Mouse (Mus musculus) heart, embryonic 13.5 days (tissue): ENCODE measurements at regions not wholly inside any gene's neighbourhood (a gene's known extent, or its start where the extent isn't known, plus 50 kb on each side); places are given as distances from the start of the nearest gene placed in this dataset.

Experiments used
- ATAC-seq: fragments of 200-750 bp; cut with Nextera tagmentation; 2 replicates; pipeline ENCODE4 v1.8.0; 2017; ENCODE audit warnings: moderate TSS enrichment; ENCODE audit not compliant: insufficient number of reproducible peaks, low FRiP score, low TSS enrichment; ENCODE audit errors: extremely low read depth
- H3K27ac ChIP-seq: fragments of 300-500 bp; sonication (generic); replicated peaks from 2 replicates; pipeline ENCODE4 v1.5.1; 2015; ENCODE audit warnings: moderate library complexity, mild to moderate bottlenecking, inconsistent platforms
- H3K27me3 ChIP-seq: fragments of 300-500 bp; sonication (generic); replicated peaks from 2 replicates; pipeline ENCODE4 v1.6.1; 2015; ENCODE audit warnings: mild to moderate bottlenecking, inconsistent platforms
- H3K36me3 ChIP-seq: fragments of 300-500 bp; sonication (generic); 2 replicates; pipeline ENCODE4 v1.6.1; 2015; ENCODE audit warnings: mild to moderate bottlenecking, inconsistent platforms
- H3K4me1 ChIP-seq: fragments of 300-500 bp; sonication (generic); 2 replicates; pipeline ENCODE4 v1.6.1; 2015; ENCODE audit warnings: inconsistent platforms
- H3K4me2 ChIP-seq: fragments of 300-500 bp; sonication (generic); 2 replicates; pipeline ENCODE4 v1.6.1; 2015; ENCODE audit warnings: inconsistent platforms, mild to moderate bottlenecking, moderate library complexity
- H3K4me3 ChIP-seq: fragments of 300-500 bp; sonication (generic); 2 replicates; pipeline ENCODE4 v1.5.1; 2015; ENCODE audit warnings: moderate library complexity, mild to moderate bottlenecking, inconsistent platforms
- H3K9ac ChIP-seq: fragments of 300-500 bp; sonication (generic); 2 replicates; pipeline ENCODE4 v1.6.1; 2015; ENCODE audit warnings: inconsistent platforms, mild to moderate bottlenecking, moderate library complexity
- H3K9me3 ChIP-seq: fragments of 300-500 bp; sonication (generic); 2 replicates; pipeline ENCODE4 v1.6.1; 2016; ENCODE audit warnings: inconsistent platforms
- WGBS: fragments of 180-500 bp; shearing (Covaris S2); methylation state at CpG from one replicate; pipeline ENCODE4 v1.1.7; 2015; ENCODE audit warnings: mixed read lengths; 5-methylcytosine and 5-hydroxymethylcytosine counted together

DNA sequence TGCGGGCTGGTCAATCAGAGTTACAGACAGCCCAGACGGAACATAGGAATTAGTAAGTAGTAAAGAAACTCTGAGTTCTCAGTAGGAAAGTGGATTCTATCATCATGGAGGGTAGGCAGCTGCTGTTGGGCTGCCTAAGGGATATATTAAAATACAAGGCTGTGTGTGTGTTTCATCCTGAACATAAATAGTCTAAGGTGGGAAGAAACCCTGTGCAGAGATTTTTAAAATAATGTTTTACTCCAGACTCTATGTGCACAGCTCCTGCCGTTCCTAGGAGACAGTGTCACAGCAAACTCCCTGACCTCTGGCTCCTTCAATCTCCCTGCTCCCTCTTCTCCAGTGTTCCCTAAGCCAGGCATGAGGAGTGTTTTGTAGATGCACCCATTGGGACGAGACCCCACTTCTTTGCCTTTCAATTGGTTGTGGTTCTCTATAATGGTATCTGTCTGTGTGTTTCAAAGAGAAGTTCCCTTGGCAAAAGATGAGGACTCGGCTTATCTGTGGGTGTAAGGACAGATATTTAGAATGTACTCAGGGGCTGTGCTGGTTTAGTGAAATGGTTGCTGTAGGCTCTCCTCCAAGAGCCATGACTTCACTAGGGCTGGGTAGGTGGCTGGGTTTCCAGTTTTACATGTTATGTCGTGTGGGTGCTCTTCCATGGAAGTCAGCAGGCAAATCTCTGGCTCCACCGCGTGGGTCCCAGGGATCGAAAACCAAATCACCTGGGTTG is 93.1 kb upstream of the Pcbd1 start:
- no peaks in the 10 kb centered on the region for H3K27me3 ChIP-seq
- ATAC-seq: no peak
- WGBS: 79% methylated on average over 9 of the region's 9 CpGs
- no peaks in the 10 kb centered on the region for H3K4me1 ChIP-seq
- H3K4me2 ChIP-seq: no peak overlapping the region
- peaks cover 11% of the 10 kb centered on the region for H3K9me3 ChIP-seq
- no peak overlapping the region for H3K4me3 ChIP-seq
- no peak overlapping the region for H3K27ac ChIP-seq
- no peaks in the 10 kb centered on the region for H3K36me3 ChIP-seq
- no peak overlapping the region for H3K9ac ChIP-seq

DNA sequence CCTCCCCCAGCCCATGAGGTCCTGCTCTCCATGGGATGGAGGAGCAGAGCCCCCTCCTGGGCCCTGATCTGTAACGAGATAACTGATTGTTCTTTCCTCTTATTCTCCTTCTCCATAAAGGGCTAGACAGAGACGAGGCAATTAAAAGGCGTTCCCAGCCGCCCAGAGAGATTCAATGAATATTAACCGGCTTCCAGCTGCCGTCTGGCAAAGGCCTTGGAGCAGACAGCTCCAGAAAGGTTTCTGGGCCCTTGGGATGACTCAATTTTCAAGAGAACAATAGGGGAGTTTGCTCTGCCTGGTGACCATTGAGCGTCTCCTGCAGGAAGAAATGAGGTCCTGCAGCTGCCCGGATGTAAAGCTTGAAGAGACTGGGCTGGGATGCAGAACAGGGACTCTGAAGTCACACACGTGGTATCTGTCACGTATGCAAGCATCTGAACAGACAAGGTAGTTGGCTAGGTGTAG is 104.0 kb upstream of the Pcbd1 start:
- Histone ChIP-seq H3K27me3 (peaks cover 9% of the 10 kb centered on the region; the same call in 1 of the 2 replicates), H3K9ac (no peak overlapping the region), H3K4me2 (no peak overlapping the region), H3K27ac (no peak overlapping the region), H3K9me3 (no peaks in the 10 kb centered on the region), H3K4me1 (peaks cover 3% of the 10 kb centered on the region; the same call in 1 of the 2 replicates), H3K36me3 (no peaks in the 10 kb centered on the region), H3K4me3 (no peak overlapping the region)
- no peak for ATAC-seq
- WGBS: 14% methylated on average over 10 of the region's 10 CpGs

DNA sequence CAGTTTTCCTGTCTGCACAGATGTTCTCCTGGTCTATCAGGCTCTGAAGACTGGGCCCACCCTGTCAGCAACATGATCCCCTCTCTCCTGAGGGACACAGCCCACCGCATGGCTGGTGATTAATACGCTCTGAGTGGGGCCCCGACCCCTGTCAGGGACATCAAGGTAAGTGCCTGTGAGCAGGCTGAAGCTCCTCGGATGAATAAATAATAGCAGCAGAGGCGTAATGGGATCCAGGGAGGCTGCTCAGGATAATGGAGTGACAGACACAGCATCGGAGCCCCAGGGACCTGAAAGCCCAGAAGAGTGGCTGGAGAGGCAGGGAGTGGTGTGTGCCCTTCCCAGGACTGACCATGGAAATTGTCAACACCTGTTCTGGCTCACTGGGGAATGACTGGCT is 107.4 kb upstream of the Pcbd1 start:
- Histone ChIP-seq H3K36me3 (no peaks in the 10 kb centered on the region), H3K4me3 (no peak overlapping the region), H3K4me1 (peaks cover 3% of the 10 kb centered on the region; the same call in 1 of the 2 replicates), H3K27me3 (peaks cover 17% of the 10 kb centered on the region), H3K9me3 (no peaks in the 10 kb centered on the region), H3K4me2 (no peak overlapping the region), H3K9ac (no peak overlapping the region), H3K27ac (no peak overlapping the region)
- ATAC-seq: no peak
- 38% methylated on average over 6 of the region's 6 CpGs for WGBS

DNA sequence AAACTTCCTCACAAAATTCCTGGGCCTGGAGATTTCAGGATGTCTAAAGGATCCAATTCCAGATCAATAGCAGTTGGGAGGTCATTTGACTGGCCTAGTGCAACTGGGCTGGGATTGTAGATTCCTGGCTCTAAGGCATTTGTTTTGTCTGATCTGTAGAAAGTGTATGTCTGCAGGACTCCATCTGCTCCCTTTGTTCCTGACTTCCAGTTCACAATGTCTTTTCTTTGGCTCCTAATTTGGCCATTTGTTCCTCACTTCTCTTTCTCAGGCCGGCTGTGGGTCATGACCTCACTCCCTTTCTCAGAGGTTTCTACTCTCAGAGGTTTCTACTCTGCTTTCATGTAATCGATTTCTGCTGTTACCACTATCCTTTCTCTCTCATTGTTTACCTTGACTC is 115.5 kb upstream of the Pcbd1 start:
- Histone ChIP-seq H3K27me3 (peaks cover 2% of the 10 kb centered on the region), H3K4me3 (no peak overlapping the region), H3K27ac (no peak overlapping the region), H3K4me1 (no peaks in the 10 kb centered on the region), H3K36me3 (no peaks in the 10 kb centered on the region), H3K9ac (no peak overlapping the region), H3K4me2 (no peak overlapping the region), H3K9me3 (peaks cover 5% of the 10 kb centered on the region; the same call in 1 of the 2 replicates)
- no peak for ATAC-seq
- WGBS: 56% methylated on average over 2 of the region's 2 CpGs

DNA sequence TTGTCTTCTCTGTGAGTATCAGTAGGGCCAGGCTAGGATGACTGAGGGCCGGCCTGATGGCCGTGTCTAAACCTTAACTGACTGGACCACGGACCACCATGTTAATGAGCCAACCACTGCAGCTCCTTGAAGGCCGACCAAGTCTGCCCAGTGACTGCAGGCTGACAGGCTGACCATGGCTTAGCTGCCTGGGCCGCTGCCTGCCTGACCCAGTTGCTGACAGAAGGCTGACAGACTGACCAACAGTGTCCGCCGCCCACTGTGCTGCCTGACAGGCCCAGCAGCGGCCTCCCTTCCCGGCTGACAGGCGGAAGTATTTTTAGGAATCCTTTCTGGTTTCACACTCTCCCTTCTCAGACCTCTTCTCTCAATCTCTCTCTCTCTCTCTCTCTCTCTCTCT is 124.3 kb upstream of the Pcbd1 start:
- H3K4me3 ChIP-seq: no peak overlapping the region
- H3K9ac ChIP-seq: peak overlapping the region; percentile 54

DNA sequence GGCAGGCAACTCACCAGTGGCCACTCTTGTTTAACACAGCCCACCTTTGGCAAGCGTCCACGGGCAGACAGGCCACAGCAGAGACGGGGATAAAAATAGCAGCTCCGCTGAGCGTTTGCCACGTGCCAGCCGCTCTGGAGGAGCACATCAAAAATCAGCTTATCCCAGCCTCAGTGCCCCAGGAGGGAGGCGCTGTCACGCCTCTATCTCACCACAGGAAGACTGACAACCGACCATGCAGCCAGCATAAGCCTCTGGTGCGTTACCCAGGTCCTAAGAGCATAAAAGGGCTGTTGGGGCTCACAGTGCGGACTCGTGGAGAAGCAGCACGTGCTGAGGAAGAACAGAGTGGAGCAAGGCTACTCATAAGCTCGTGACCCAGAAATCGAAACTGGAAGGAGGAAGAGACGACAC is 126.4 kb upstream of the Unc5b start:
- H3K4me2 ChIP-seq: peak overlapping the region; percentile 59
- H3K4me1 ChIP-seq: peaks cover 40% of the 10 kb centered on the region
- H3K9ac ChIP-seq: peak overlapping the region; percentile 63
- no peaks in the 10 kb centered on the region for H3K36me3 ChIP-seq
- peak overlapping the region; percentile 89 for H3K27ac ChIP-seq
- ATAC-seq: no peak
- H3K9me3 ChIP-seq: no peaks in the 10 kb centered on the region
- H3K4me3 ChIP-seq: peak overlapping the region; percentile 15; the same call in 1 of the 2 replicates
- 14% methylated on average over 17 of the region's 17 CpGs for WGBS
- H3K27me3 ChIP-seq: peaks cover 12% of the 10 kb centered on the region; the same call in 1 of the 2 replicates

More for the DNA sequence above, 124.3 kb upstream of the Pcbd1 start:
- H3K36me3 ChIP-seq: no peaks in the 10 kb centered on the region
- no peaks in the 10 kb centered on the region; the same call in 1 of the 2 replicates for H3K27me3 ChIP-seq
- no peak for ATAC-seq
- H3K27ac ChIP-seq: peak overlapping the region; percentile 62
- 44% methylated on average over 10 of the region's 10 CpGs for WGBS
- H3K4me1 ChIP-seq: peaks cover 12% of the 10 kb centered on the region
- no peaks in the 10 kb centered on the region for H3K9me3 ChIP-seq
- H3K4me2 ChIP-seq: no peak overlapping the region

DNA sequence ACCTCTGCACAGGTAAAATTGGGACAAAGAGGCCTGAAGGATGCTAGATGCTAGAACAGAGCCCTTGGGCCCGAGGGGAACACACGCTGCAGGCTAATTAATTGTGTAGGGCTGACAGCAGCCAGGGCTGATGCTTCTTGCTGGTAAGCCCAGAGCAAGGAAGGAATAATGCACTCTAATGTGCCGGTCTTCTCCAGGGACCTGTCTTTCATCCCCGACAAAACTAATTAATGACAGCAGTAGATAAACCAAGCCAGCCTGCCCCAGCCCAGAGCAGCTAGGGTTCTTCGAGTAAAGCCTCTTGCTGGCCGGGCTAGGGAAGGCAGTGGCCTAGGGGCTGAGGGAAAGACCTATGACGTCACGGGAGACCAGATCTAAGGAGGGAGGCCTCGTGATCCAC is 124.1 kb upstream of the Unc5b start:
- Histone ChIP-seq H3K4me3 (no peak overlapping the region), H3K27me3 (peaks cover 12% of the 10 kb centered on the region; the same call in 1 of the 2 replicates), H3K4me2 (no peak overlapping the region), H3K4me1 (peaks cover 45% of the 10 kb centered on the region), H3K36me3 (no peaks in the 10 kb centered on the region), H3K27ac (peak overlapping the region; percentile 53; the same call in 1 of the 2 replicates), H3K9ac (no peak overlapping the region), H3K9me3 (no peaks in the 10 kb centered on the region)
- ATAC-seq: no peak
- WGBS: 17% methylated on average over 9 of the region's 9 CpGs

DNA sequence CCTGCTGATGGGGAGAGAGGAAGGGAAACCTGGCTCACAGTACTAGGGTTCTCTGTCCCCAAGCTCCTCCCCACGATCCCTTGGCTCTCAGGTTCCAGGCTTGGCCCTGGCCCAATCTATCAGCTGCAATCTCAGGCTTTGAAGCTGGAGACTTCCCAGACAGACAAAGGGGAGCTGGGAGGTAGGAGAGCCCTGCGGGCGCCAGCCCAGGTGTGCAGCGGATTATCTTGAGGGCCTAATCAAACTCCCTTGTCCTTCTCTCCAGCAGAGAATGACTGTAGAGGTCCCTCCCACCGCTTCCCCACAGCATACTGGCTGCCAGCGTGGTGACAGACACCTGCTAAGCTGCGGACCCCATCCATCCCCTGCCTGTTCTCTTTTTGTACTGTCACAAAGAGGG is 121.1 kb upstream of the Unc5b start:
- no peak for ATAC-seq
- Histone ChIP-seq H3K4me3 (no peak overlapping the region), H3K36me3 (no peaks in the 10 kb centered on the region), H3K9me3 (no peaks in the 10 kb centered on the region), H3K4me1 (peaks cover 41% of the 10 kb centered on the region), H3K27me3 (peaks cover 12% of the 10 kb centered on the region; the same call in 1 of the 2 replicates), H3K9ac (no peak overlapping the region), H3K27ac (no peak overlapping the region), H3K4me2 (no peak overlapping the region)
- WGBS: 17% methylated on average over 7 of the region's 7 CpGs

DNA sequence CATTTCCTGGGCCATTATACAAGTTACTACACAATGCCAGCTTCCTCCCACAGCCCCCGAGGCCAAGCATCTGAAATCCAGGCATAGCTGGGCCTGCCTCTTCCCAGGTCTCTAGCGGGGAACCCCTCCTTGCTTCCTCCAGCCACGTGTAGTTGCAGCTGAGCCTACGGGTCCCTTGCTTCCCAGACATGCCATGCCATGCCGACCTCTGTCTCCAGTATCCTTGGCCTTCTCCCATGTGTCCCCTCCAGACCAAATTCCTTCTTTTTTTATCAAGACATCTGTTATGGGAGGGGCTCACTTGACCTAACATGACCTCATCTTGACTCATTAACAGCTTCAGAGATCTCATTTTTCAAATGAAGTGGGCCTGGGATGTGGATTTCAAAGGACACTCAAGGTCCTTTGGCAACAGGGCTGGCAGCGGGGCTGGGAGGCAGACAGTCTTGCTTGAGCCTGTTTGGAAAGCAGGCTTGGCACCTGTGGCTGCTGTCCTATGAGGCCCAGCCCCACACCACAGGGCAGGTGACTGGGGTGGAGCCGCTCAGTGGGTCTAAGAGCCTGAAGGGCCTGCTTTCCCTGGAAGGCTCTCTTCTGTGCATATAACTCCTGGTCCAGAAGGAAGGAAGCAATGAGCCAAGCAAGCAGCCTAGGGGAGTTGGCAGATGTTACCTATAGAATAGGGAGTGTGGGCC is 117.7 kb upstream of the Unc5b start:
- H3K27ac ChIP-seq: no peak overlapping the region
- ATAC-seq: no peak
- WGBS: 43% methylated on average over 7 of the region's 7 CpGs

DNA sequence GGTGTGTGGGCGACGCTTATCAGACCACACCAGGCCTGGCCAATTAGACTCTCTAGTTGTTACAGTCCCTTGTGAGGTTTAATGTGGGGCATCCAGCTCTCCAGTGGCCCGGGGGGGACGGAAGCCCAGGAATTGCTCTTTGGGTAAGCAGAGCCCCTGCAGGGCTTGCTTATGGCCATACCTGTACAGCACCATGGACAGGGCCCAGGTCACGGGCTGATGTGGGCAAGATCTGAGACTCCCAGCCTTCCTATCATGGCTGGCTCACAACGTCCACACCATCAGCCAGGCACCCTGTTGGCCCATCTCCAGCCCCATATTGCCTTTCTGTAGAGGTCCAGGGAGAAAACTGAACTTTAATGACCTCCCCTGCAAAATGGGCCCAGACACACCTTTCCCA is 111.7 kb upstream of the Unc5b start:
- Histone ChIP-seq H3K9me3 (no peaks in the 10 kb centered on the region), H3K4me1 (peaks cover 5% of the 10 kb centered on the region; the same call in 1 of the 2 replicates), H3K36me3 (no peaks in the 10 kb centered on the region), H3K27ac (no peak overlapping the region), H3K27me3 (no peaks in the 10 kb centered on the region; the same call in 1 of the 2 replicates), H3K4me3 (no peak overlapping the region), H3K9ac (no peak overlapping the region), H3K4me2 (no peak overlapping the region)
- 68% methylated on average over 6 of the region's 6 CpGs for WGBS
- no peak for ATAC-seq

More for the DNA sequence above, 117.7 kb upstream of the Unc5b start:
- Histone ChIP-seq H3K4me3 (no peak overlapping the region), H3K4me2 (no peak overlapping the region), H3K27me3 (peaks cover 10% of the 10 kb centered on the region; the same call in 1 of the 2 replicates), H3K4me1 (peaks cover 17% of the 10 kb centered on the region), H3K9ac (no peak overlapping the region), H3K9me3 (no peaks in the 10 kb centered on the region), H3K36me3 (no peaks in the 10 kb centered on the region)

DNA sequence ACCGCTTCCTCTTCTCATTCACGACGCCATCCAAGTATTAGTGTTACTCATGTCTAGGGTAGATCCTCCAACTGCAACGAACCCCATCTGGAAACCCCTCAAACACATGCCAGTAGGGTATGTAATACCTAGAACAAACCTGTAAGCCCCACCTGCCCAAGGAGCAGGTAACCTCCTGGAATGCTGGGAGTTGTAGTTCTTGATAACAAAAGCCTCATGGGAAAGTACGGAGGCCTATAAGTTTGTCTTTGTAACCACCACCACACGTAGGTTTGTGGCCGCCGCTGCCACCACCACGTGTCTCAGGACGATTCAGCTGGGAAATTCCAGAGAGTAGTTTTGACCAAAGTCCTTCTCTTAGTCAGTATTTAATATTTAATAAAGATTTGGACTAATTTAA is 107.4 kb upstream of the Unc5b start:
- Histone ChIP-seq H3K4me3 (no peak overlapping the region), H3K27me3 (no peaks in the 10 kb centered on the region; the same call in none of the 2 replicates), H3K36me3 (no peaks in the 10 kb centered on the region), H3K9me3 (no peaks in the 10 kb centered on the region), H3K4me2 (no peak overlapping the region), H3K9ac (no peak overlapping the region), H3K27ac (no peak overlapping the region), H3K4me1 (peaks cover 48% of the 10 kb centered on the region)
- WGBS: 83% methylated on average over 10 of the region's 10 CpGs
- ATAC-seq: no peak
